Mouse (Mus musculus): ENCODE results near the gene Prcp. TPM values are rescaled to one million over a fixed set of nuclear protein-coding genes. Genes with fewer than 3 reads are reported as not detected.

Prcp gene
- polyA plus RNA-seq, 1 experiment from 2014 or later: 30.0 TPM

- 80% methylated on average over 6 of the region's 6 CpGs for WGBS
- no peaks in the 10 kb centered on the region for H3K27me3 ChIP-seq (replicated peaks; ENCODE audit: insufficient read depth, low read length)
- no peaks in the 10 kb centered on the region for H3K9me3 ChIP-seq (ENCODE audit: low read length)
- H3K4me2 ChIP-seq (replicated peaks; ENCODE audit: low read depth, low read length): no peak overlapping the region
- DNase-seq (ENCODE audit: low spot score): no peak
- no peak overlapping the region for H3K9ac ChIP-seq (replicated peaks; ENCODE audit: low read depth)
- peaks cover 3% of the 10 kb centered on the region; the same call in 1 of the 2 replicates for H3K4me1 ChIP-seq (ENCODE audit: insufficient read depth, low read depth, low read length)
- no peaks in the 10 kb centered on the region for H3K36me3 ChIP-seq (ENCODE audit: insufficient read depth, low read length)
- no peak for ATAC-seq
- no peak overlapping the region for H3K27ac ChIP-seq (ENCODE audit: low read length)
- no peak overlapping the region for H3K4me3 ChIP-seq (ENCODE audit: low read depth, low read length)
- TF ChIP-seq EP300 (IDR thresholded peaks at IDR 0.05): no peak
- no peak for TF ChIP-seq CTCF (IDR thresholded peaks at IDR 0.05)
These were observed 10.9 kb downstream of the Prcp start for GRCm38 (mm10) chr7:92884998-92885660.

- DNase-seq (ENCODE audit: low spot score) (no peak), ATAC-seq (no peak)
- WGBS: 70% methylated on average over 7 of the region's 7 CpGs
- Histone ChIP-seq H3K27me3 (replicated peaks; ENCODE audit: insufficient read depth, low read length) (no peaks in the 10 kb centered on the region), H3K36me3 (ENCODE audit: insufficient read depth, low read length) (no peaks in the 10 kb centered on the region), H3K9me3 (ENCODE audit: low read length) (no peaks in the 10 kb centered on the region), H3K4me2 (replicated peaks; ENCODE audit: low read depth, low read length) (no peak overlapping the region), H3K4me3 (ENCODE audit: low read depth, low read length) (no peak overlapping the region), H3K4me1 (ENCODE audit: insufficient read depth, low read depth, low read length) (peaks cover 3% of the 10 kb centered on the region; the same call in 1 of the 2 replicates), H3K27ac (ENCODE audit: low read length) (no peak overlapping the region; the same call in 1 of the 2 replicates), H3K9ac (replicated peaks; ENCODE audit: low read depth) (no peak overlapping the region)
- TF ChIP-seq EP300 (IDR thresholded peaks at IDR 0.05) (no peak), CTCF (IDR thresholded peaks at IDR 0.05) (no peak)
These were observed 12.5 kb downstream of the Prcp start for GRCm38 (mm10) chr7:92886801-92887200.

DNA sequence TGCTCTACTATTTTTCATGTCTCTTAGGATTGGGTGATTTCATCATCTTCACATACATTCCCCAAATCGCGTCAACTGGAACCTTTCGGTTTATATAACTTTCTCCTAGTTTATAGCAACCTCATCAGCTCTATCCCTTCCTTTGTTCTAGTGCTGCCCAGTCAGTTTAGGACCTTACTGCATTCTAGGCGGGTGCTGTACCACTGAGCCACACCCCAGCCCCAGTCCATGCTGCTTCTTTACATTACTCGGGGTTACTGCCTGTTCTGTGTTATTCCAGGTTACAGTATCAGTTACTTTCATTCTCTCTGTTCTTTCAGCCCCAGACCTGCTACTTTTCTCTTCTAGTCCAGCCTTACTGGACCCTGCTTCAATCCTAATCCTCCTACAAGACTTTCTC, 13.0 kb downstream of the Prcp start:
- Histone ChIP-seq H3K9ac (replicated peaks; ENCODE audit: low read depth) (no peak overlapping the region), H3K9me3 (ENCODE audit: low read length) (no peaks in the 10 kb centered on the region), H3K4me2 (replicated peaks; ENCODE audit: low read depth, low read length) (no peak overlapping the region), H3K4me3 (ENCODE audit: low read depth, low read length) (no peak overlapping the region), H3K27me3 (replicated peaks; ENCODE audit: insufficient read depth, low read length) (no peaks in the 10 kb centered on the region), H3K27ac (ENCODE audit: low read length) (no peak overlapping the region), H3K4me1 (ENCODE audit: insufficient read depth, low read depth, low read length) (peaks cover 3% of the 10 kb centered on the region; the same call in 1 of the 2 replicates), H3K36me3 (ENCODE audit: insufficient read depth, low read length) (no peaks in the 10 kb centered on the region)
- no peak for TF ChIP-seq CTCF (IDR thresholded peaks at IDR 0.05)
- no peak for TF ChIP-seq EP300 (IDR thresholded peaks at IDR 0.05)
- DNase-seq (ENCODE audit: low spot score): no peak
- no peak for ATAC-seq
- 90% methylated on average over 5 of the region's 5 CpGs for WGBS

GRCm38 (mm10) chr7:92890211-92890610, 15.9 kb downstream of the Prcp start:
- Histone ChIP-seq H3K4me1 (ENCODE audit: insufficient read depth, low read depth, low read length) (no peaks in the 10 kb centered on the region), H3K27ac (ENCODE audit: low read length) (no peak overlapping the region), H3K27me3 (replicated peaks; ENCODE audit: insufficient read depth, low read length) (no peaks in the 10 kb centered on the region), H3K9me3 (ENCODE audit: low read length) (no peaks in the 10 kb centered on the region), H3K36me3 (ENCODE audit: insufficient read depth, low read length) (no peaks in the 10 kb centered on the region), H3K4me2 (replicated peaks; ENCODE audit: low read depth, low read length) (no peak overlapping the region), H3K9ac (replicated peaks; ENCODE audit: low read depth) (no peak overlapping the region), H3K4me3 (ENCODE audit: low read depth, low read length) (no peak overlapping the region)
- no peak for TF ChIP-seq EP300 (IDR thresholded peaks at IDR 0.05)
- no peak for TF ChIP-seq CTCF (IDR thresholded peaks at IDR 0.05)
- no peak for ATAC-seq
- DNase-seq (ENCODE audit: low spot score): no peak
- WGBS: 24% methylated on average over 1 of the region's 1 CpGs

DNA sequence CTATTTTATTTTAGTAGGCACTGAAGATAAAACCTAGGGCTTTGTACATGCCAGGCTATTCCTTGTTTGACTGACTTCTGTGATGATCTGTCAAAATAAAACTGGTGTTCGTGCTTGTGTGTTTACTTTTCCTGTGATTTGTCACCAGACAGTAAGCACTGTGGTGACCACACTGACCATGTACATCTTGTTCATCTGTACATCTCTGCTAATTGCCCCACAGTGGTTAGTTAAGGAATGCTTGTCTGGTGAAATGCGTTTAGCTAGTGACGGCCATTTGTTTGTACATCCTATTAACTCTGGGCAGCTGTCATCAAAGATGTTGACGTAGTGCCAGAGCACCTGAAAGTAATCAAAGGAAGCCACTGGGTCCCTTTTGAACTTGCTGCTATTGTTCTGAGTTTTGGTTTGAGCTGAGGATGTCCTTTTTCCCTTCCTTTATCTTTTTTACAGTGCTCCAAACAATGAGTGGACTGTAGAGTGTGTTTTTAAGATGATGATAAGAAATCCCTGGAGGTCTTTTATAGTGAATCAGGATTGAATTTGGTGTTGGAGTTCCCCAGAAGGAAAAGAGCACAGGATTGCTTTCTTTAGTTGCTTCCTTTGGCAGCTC, 16.5 kb downstream of the Prcp start:
- Histone ChIP-seq H3K4me2 (replicated peaks; ENCODE audit: low read depth, low read length) (no peak overlapping the region), H3K9ac (replicated peaks; ENCODE audit: low read depth) (no peak overlapping the region), H3K4me1 (ENCODE audit: insufficient read depth, low read depth, low read length) (no peaks in the 10 kb centered on the region), H3K36me3 (ENCODE audit: insufficient read depth, low read length) (no peaks in the 10 kb centered on the region), H3K27ac (ENCODE audit: low read length) (no peak overlapping the region), H3K4me3 (ENCODE audit: low read depth, low read length) (no peak overlapping the region), H3K9me3 (ENCODE audit: low read length) (no peaks in the 10 kb centered on the region), H3K27me3 (replicated peaks; ENCODE audit: insufficient read depth, low read length) (no peaks in the 10 kb centered on the region)
- peak; percentile 20; the same call in 1 of the 2 replicates for TF ChIP-seq EP300 (IDR thresholded peaks at IDR 0.05)
- TF ChIP-seq CTCF (IDR thresholded peaks at IDR 0.05): no peak
- ATAC-seq (no peak), DNase-seq (ENCODE audit: low spot score) (no peak)
- WGBS: 12% methylated on average over 4 of the region's 4 CpGs

DNA sequence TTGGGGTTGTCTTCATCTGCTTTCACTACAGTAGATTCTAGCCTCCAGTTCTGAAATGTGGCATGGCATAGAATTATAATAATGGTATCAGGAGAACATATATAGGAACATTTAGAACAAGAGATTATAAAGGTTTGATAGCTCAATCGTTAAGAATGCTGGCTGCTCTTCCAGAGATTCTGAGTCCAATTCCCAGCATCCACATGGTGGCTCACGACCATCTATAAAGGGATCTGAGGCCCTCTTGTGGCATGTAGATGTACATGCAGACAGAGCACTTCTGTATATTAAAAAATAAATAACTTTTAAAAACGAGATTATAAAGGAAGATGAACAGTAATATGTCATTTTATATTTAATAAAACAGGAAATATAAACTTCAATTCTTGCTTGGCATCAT, 19.2 kb downstream of the Prcp start:
- TF ChIP-seq EP300 (IDR thresholded peaks at IDR 0.05) (no peak), CTCF (IDR thresholded peaks at IDR 0.05) (peak; percentile 66)
- Histone ChIP-seq H3K4me3 (ENCODE audit: low read depth, low read length) (no peak overlapping the region), H3K36me3 (ENCODE audit: insufficient read depth, low read length) (no peaks in the 10 kb centered on the region), H3K27me3 (replicated peaks; ENCODE audit: insufficient read depth, low read length) (no peaks in the 10 kb centered on the region), H3K9ac (replicated peaks; ENCODE audit: low read depth) (no peak overlapping the region), H3K27ac (ENCODE audit: low read length) (no peak overlapping the region), H3K4me1 (ENCODE audit: insufficient read depth, low read depth, low read length) (no peaks in the 10 kb centered on the region), H3K4me2 (replicated peaks; ENCODE audit: low read depth, low read length) (no peak overlapping the region), H3K9me3 (ENCODE audit: low read length) (no peaks in the 10 kb centered on the region)
- ATAC-seq (no peak), DNase-seq (ENCODE audit: low spot score) (peak; percentile 42)
- WGBS: 34% methylated on average over 3 of the region's 3 CpGs

All from lung, postnatal 0 days (tissue).